Mouse (Mus musculus) kidney, adult 2 months (tissue): ENCODE measurements around the gene Zfp747.

Source experiments
- CTCF ChIP-seq: fragments of 200-500 bp; conservative IDR thresholded peaks from 2 replicates; pipeline ENCODE4 v1.5.1; 2011; ENCODE audit warnings: low read depth, mild to moderate bottlenecking, control low read depth, low read length, moderate library complexity, mixed read lengths; ENCODE audit not compliant: insufficient read depth, insufficient read length
- POLR2A ChIP-seq: fragments of 200-500 bp; IDR thresholded peaks from one replicate; pipeline ENCODE4 v1.6.1; 2011; ENCODE audit warnings: low read depth, low read length, control low read depth

DNA sequence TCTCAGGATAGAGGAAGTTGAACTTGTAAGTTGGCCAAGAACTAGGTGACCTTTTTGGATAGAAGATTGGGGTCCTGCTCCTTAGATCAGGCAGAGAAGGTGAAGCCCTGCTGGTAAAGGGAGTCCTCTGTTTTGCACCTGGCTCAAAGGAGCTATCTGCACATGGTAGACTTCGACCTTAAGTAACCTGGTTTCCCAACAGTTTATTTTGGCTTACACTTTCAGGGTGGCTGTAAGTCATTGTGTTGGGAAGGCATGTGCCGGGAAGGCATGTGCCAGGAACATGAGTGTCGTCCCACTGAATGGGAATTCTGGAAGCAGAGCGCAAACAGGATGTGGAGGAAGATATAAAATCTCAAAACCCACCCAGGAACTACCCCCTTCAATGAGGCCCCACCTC is 40.2 kb downstream of the Zfp747 start:
- TF ChIP-seq CTCF (no peak), POLR2A (no peak)
